Mouse (Mus musculus) kidney, adult 2 months (tissue): Measurements from ENCODE around the gene Defb43.

Experiments used
- CTCF ChIP-seq: fragments of 200-500 bp; conservative IDR thresholded peaks from 2 replicates; pipeline ENCODE4 v1.5.1; 2011; ENCODE audit warnings: low read depth, mild to moderate bottlenecking, control low read depth, low read length, moderate library complexity, mixed read lengths; ENCODE audit not compliant: insufficient read depth, insufficient read length
- POLR2A ChIP-seq: fragments of 200-500 bp; IDR thresholded peaks from one replicate; pipeline ENCODE4 v1.6.1; 2011; ENCODE audit warnings: low read depth, low read length, control low read depth

DNA sequence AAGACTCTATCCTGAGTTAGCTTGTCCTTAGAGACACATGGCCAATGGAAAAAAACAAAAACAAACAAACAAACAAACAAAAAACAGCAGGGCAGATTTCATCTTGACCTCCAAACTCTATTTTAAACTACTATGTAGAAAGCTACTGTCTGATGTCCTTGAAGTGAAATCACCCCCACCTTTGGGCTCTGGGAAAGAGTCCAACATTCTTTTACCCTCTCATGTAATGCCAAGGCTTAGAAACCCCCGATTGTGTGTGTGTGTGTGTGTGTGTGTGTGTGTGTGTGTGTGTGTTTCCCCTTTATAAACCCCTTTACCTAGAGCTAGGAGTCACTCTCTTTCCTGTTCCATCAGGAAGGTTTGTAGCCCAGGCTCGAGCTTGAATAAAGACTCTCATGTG is 9.0 kb upstream of the Defb43 start:
- TF ChIP-seq CTCF (no peak), POLR2A (no peak)
